Mouse (Mus musculus) bone marrow, adult 2 months (tissue): ENCODE measurements around the gene Gm9508.

Source experiments
- CTCF ChIP-seq: fragments of 200-500 bp; IDR thresholded peaks from 2 replicates; pipeline ENCODE4 v1.5.1; 2011; ENCODE audit warnings: low read length, control low read depth; ENCODE audit not compliant: control insufficient read depth, insufficient read depth
- POLR2A ChIP-seq: fragments of 200-500 bp; IDR thresholded peaks from 2 replicates; pipeline ENCODE4 v1.6.1; 2011; ENCODE audit warnings: low read depth, mild to moderate bottlenecking, control low read depth, low read length, borderline replicate concordance; ENCODE audit not compliant: control insufficient read depth

- TF ChIP-seq POLR2A (no peak), CTCF (no peak)
Observed at GRCm38 (mm10) chr10:77726186-77726585, 29.2 kb upstream of the Gm9508 start, which contains the start of gene Gm10100.
